9 mouse cellular contexts compared by ENCODE assay signal in the genomic region with DNA sequence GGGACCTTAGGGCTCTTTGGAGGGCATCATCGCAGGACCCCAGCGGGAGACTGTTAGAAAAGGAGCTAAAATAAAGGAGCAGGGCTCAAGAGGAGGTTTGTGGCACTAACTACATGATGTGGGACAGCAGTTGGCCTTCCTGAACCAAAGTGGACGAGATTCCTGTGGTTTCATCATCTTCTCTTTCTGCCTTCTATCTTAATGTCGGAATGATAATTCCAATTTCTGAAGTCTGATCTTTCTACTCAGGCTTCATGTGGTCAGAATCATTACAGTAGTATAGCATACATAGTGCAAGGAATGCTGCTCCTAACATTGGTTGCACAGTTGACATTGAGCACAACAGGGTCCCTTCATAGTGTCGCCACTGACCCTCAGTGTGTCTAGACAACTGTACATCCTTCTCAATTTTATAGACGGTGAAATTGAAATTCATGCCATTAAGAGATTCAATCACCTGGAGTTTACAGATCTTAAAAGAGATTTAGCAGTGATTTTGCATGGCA. TPM values are rescaled to one million over a fixed set of nuclear protein-coding genes. Genes with fewer than 3 reads are reported as not detected.
DNase-seq lines count a peak whose midpoint lies in the region; ATAC-seq lines count a peak whose summit lies in the region.
"Had no signal": no experiment of that assay in that cellular context is flagged by ENCODE, and none has a peak within 500 bp of the region (broad histone marks: within the 10 kb centered on the region; RNA-seq: fewer than 3 reads in every experiment).

No protein-coding gene starts in this region.

- whole genome bisulfite sequencing in lung, embryonic 16.5 days: 29% methylated on average over 6 of the region's 6 CpGs
- WGBS in limb, embryonic 13.5 days: 21% methylated on average over 6 of the region's 6 CpGs
- 25% methylated on average over 6 of the region's 6 CpGs for WGBS in stomach, embryonic 15.5 days

- peak overlapping the region; percentile 72 for H3K9ac ChIP-seq in lung, embryonic 16.5 days (ENCODE audit: low read length)
- peak overlapping the region; percentile 91 for H3K9ac ChIP-seq in limb, embryonic 13.5 days
- peak overlapping the region; percentile 26 for H3K9ac ChIP-seq in stomach, embryonic 15.5 days

- ATAC-seq in cerebellum, adult (ENCODE audit: insufficient number of reproducible peaks, low FRiP score, low TSS enrichment): peak; percentile 54
- 0 out of 2 replicates have a peak, but pooled peaks have one; percentile 20 for ATAC-seq in lung, embryonic 16.5 days (ENCODE audit: low read depth)
- ATAC-seq in limb, embryonic 13.5 days (ENCODE audit: low FRiP score, low read depth): no peak; the same call in 1 of the 2 replicates
- ATAC-seq in stomach, embryonic 15.5 days (ENCODE audit: insufficient read depth, low FRiP score, low read depth): no peak

- H3K4me2 ChIP-seq in lung, embryonic 16.5 days (ENCODE audit: low read depth, low read length): peak overlapping the region; percentile 98
- peak overlapping the region; percentile 80 for H3K4me2 ChIP-seq in limb, embryonic 13.5 days (replicated peaks)
- H3K4me2 ChIP-seq in stomach, embryonic 15.5 days: peak overlapping the region; percentile 98

- H3K4me3 ChIP-seq in lung, embryonic 16.5 days (ENCODE audit: low read length): peak overlapping the region; percentile 70
- peak overlapping the region; percentile 79 for H3K4me3 ChIP-seq in limb, embryonic 13.5 days
- peak overlapping the region; percentile 65 for H3K4me3 ChIP-seq in stomach, embryonic 15.5 days (replicated peaks)

- no peaks in the 10 kb centered on the region for H3K36me3 ChIP-seq in lung, embryonic 16.5 days (ENCODE audit: control insufficient read depth, insufficient read depth, low read length)
- no peaks in the 10 kb centered on the region for H3K36me3 ChIP-seq in limb, embryonic 13.5 days
- H3K36me3 ChIP-seq in stomach, embryonic 15.5 days: no peaks in the 10 kb centered on the region

- H3K9me3 ChIP-seq in lung, embryonic 16.5 days (ENCODE audit: control insufficient read depth, low read length): no peaks in the 10 kb centered on the region
- no peaks in the 10 kb centered on the region; the same call in 1 of the 2 replicates for H3K9me3 ChIP-seq in limb, embryonic 13.5 days
- no peaks in the 10 kb centered on the region for H3K9me3 ChIP-seq in stomach, embryonic 15.5 days

- H3K27me3 ChIP-seq in lung, embryonic 16.5 days (ENCODE audit: control insufficient read depth, insufficient read depth, low read depth, low read length): peaks cover 10% of the 10 kb centered on the region; the same call in 1 of the 2 replicates
- no peaks in the 10 kb centered on the region for H3K27me3 ChIP-seq in limb, embryonic 13.5 days
- H3K27me3 ChIP-seq in stomach, embryonic 15.5 days (replicated peaks): no peaks in the 10 kb centered on the region

- no peaks in the 10 kb centered on the region for H3K4me1 ChIP-seq in lung, embryonic 16.5 days (replicated peaks; ENCODE audit: control insufficient read depth, insufficient read depth, low read length)
- H3K4me1 ChIP-seq in limb, embryonic 13.5 days: peaks cover 4% of the 10 kb centered on the region
- H3K4me1 ChIP-seq in stomach, embryonic 15.5 days: 0 out of 2 replicates have a peak, but pooled peaks cover 4% of the 10 kb centered on the region

- DNase-seq in cerebellum, postnatal 14 days: no peak
- DNase-seq in lung, postnatal 4 days: no peak
- DNase-seq in cerebellum, adult 9-11 months: no peak
- no peak for DNase-seq in gastrocnemius, adult 8-10 months (ENCODE audit: low spot score in 2 of 2)
- DNase-seq: kidney, adult 9 months had no signal

- no peak overlapping the region for H3K27ac ChIP-seq in lung, embryonic 16.5 days (ENCODE audit: low read length)
- 0 out of 2 replicates have a peak overlapping the region, but pooled peaks have one; percentile 61 for H3K27ac ChIP-seq in limb, embryonic 13.5 days
- no peak overlapping the region for H3K27ac ChIP-seq in stomach, embryonic 15.5 days

RNA-seq across cellular contexts. Expression of gene Glrb, which starts 0.4 kb away (rescaled TPM):
- polyA plus RNA-seq in lung, embryonic 16.5 days (2015; fragmentation: Nextera tagmentation; extraction: Ambion mirVana): 3.0 and 3.1 TPM in 2 replicates
- polyA plus RNA-seq in limb, embryonic 13.5 days (2015; fragmentation: Nextera tagmentation; extraction: Ambion mirVana): 21.4 and 22.7 TPM in 2 replicates
- polyA plus RNA-seq in stomach, embryonic 15.5 days (2015; fragmentation: Nextera tagmentation; extraction: Ambion mirVana): 3.1 and 3.3 TPM in 2 replicates
- under 1 TPM in 2 of 4 experiments, not detected in 2; 0.10 to 0.34 TPM for total RNA-seq in gastrocnemius, adult 8-10 months (2022)

Comparison
In these comparisons a context has a peak if more than half of its experiments do, and no peak if none do; other contexts are left out.
1. ATAC-seq: peak in cerebellum, adult (single experiment) and lung, embryonic 16.5 days (single experiment); none in limb, embryonic 13.5 days (single experiment) and stomach, embryonic 15.5 days (single experiment).
2. H3K9ac ChIP-seq: peak in every context shown above with its lines; median percentile 91 in limb, embryonic 13.5 days; 72 in lung, embryonic 16.5 days; 26 in stomach, embryonic 15.5 days.
3. Peak in every context shown above with its lines, with median percentiles within 50 percentile points of each other: H3K4me2 ChIP-seq and H3K4me3 ChIP-seq.